Mouse (Mus musculus): ENCODE results near the gene Ror2.

Ror2 gene

GRCm38 (mm10) chr13:53069076-53069690 is 216.7 kb downstream of the Ror2 start:
- no peak for DNase-seq (ENCODE audit: low read depth, low spot score)

- DNase-seq (ENCODE audit: low read depth, low spot score), result no peak
Measured at GRCm38 (mm10) chr13:53068461-53068860, 217.5 kb downstream of the Ror2 start.

GRCm38 (mm10) chr13:53067949-53068348 is 218.0 kb downstream of the Ror2 start:
- DNase-seq (ENCODE audit: low read depth, low spot score), result no peak

- DNase-seq (ENCODE audit: low read depth, low spot score), result no peak
Measured at GRCm38 (mm10) chr13:53065122-53065521, 220.8 kb downstream of the Ror2 start.

- no peak for DNase-seq (ENCODE audit: low read depth, low spot score)
Measured at GRCm38 (mm10) chr13:53064681-53065080, 221.2 kb downstream of the Ror2 start.
